Mouse (Mus musculus) kidney, adult 9 months (tissue): Measurements from ENCODE around the gene Rab43.

Experiments
- DNase-seq: peaks from one replicate; pipeline ENCODE4 v3.0.0; 2022

Rab43 gene

DNA sequence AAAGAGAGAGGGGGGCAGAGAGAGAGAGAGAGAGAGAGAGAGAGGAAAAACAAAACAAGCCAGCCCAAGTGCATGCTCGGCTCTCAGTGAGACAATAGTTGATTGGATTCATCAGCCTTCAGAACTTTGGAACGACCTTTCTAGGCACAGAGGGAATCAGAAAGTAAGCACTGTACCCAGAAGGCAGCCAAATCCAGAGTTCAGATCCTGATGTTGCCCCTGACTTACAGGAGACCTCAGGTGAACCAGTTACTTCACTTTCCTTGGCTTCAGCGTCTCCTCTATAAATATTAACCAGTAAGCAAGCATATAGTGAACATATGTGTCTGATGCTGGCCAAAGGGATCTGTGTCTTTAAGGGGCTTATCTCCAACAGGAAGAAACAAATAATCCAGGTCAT is 3.4 kb downstream of the Rab43 start:
- peak; percentile 67 for DNase-seq

DNA sequence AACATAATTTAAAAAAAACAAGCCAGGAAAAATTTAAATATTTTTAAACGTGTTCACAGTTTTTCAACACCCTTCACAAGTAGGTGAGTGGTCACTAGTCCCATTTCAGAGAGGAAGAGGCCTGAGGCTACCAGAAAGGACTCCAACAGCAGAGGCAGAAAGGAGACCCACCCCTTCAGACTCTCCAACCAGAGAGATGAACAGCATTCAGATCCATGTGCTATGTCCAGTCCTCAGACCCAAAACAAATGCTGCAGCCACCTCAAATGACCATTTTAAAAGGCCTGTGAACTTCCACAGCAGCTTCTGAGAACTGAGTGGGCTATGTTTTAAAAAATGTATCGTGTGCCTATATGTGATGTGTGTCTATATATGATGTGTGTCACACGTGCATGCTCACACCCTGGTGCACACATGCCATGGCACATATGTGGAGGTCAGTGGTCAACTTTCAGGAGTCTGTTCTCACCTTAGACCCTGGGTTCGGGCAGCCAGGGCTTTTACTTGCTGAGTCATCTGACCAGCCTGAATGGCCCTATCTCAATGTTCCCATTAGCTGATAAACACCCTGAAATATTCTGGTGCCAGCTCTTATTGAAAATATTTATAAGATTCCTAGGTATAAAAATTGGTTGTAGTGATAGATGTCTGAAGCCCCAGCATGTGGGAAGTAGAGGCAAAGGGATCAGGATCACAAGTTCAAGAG is 4.1 kb downstream of the Rab43 start:
- DNase-seq = no peak

DNA sequence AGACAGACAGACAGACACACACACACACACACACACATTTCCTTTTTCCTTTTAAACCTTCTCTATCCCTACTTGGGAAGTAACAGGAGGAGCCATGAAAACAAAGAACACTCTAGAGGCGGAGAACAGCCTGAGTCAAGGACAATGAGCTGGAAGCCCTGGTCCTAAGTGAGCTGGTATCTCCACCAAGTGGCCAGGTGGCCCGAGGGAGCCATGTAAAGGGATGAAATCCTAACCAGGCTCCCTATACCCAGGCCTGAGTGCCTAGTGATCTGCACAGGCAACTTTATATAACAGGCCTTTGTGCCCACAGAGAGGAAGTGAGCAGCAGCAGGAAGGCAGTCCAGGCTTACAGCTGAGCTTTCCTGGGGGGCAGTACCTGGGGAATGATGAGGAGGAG is 5.1 kb downstream of the Rab43 start:
- DNase-seq = no peak

DNA sequence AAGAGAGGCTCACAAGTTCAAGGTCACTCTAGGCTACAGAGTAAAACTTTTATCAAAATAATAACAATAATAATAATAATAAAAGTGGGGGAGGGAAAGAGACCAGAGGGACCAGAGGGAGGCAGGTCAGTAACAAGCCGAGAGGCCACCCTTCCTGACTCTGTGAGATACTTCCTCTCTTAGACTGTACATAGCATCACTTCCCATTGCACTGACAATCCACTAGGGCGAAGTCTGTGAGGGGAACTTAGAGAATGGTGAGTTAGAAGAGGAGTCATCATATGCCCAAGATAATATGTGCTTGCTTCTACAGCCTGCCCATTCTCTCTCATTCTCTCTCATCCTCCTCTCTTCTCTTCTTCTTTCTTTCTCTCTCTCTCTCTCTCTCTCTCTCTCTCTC is 5.9 kb downstream of the Rab43 start:
- no peak for DNase-seq

- no peak for DNase-seq
Observed at GRCm38 (mm10) chr6:87805448-87805847, 6.5 kb downstream of the Rab43 start.

GRCm38 (mm10) chr6:87804886-87805285 is 7.1 kb downstream of the Rab43 start:
- no peak for DNase-seq

DNA sequence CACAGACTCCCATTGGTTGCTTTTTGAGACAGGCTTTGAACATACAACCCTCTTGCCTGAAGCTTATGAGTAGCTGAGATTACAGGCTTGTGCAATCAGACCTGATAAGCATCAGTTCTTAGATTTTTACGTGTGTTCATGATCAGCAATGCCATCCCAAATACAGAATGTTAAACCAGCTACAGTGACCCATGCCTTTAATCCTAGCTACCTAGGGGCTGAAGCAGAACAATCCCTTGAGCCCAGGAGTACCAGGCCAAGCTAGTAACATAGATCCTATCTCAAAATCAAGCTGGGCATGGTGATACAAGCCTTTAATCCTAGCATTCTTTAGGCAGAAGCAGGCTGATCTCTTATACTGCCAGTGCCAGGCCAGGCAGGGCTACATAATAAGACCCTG is 7.9 kb downstream of the Rab43 start:
- DNase-seq = no peak

GRCm38 (mm10) chr6:87802462-87802861 is 9.5 kb downstream of the Rab43 start:
- no peak for DNase-seq

GRCm38 (mm10) chr6:87799576-87799975 is 12.4 kb downstream of the Rab43 start:
- no peak for DNase-seq

DNA sequence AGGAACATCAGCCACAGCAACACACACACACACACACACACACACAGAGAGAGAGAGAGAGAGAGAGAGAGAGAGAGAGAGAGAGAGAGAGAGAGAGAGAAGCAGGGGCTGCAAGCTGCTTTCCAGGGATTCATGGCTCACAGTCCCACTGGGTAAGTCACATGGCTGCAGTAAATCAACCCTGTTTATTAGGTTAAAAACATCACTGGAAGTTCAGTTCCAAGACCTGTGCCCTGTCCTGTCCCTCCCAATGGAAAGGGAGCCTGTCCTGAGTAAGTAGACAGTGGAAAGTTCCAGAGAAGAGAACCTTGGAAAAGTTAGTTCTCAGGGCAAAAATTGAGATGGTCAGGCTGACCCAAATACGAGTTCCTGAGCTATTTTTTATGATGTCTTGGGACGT is 14.6 kb downstream of the Rab43 start:
- no peak for DNase-seq

GRCm38 (mm10) chr6:87796251-87796880 is 15.6 kb downstream of the Rab43 start:
- DNase-seq = no peak

GRCm38 (mm10) chr6:87795385-87796150 is 16.4 kb downstream of the Rab43 start:
- no peak for DNase-seq

GRCm38 (mm10) chr6:87793821-87794510 is 18.0 kb downstream of the Rab43 start:
- DNase-seq = no peak

DNA sequence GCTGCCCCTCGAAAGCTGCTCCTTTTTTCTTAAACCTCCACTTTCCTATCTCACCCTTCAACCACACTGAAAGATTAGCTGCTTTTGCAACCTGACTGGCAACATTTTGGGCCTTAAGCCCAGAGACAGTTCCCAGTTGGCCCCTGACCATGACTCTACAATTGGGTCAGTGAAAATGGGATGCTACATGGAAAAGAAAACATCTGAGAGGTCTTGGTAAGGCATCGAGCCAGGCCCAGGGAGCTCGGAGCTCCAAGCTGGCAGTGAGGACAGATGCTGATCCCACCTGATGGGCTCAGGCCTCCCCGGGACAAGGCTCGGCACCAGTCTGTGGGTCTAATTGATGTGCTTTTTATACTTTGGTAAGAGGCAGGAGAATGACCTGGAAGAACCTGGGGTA is 20.1 kb downstream of the Rab43 start:
- no peak for DNase-seq

- DNase-seq = peak; percentile 35
Observed at GRCm38 (mm10) chr6:87790779-87791480, 21.0 kb downstream of the Rab43 start.

GRCm38 (mm10) chr6:87789791-87790190 is 22.2 kb downstream of the Rab43 start:
- DNase-seq = no peak

- DNase-seq = peak; percentile 62
Observed at GRCm38 (mm10) chr6:87788896-87789587, 22.9 kb downstream of the Rab43 start.

DNA sequence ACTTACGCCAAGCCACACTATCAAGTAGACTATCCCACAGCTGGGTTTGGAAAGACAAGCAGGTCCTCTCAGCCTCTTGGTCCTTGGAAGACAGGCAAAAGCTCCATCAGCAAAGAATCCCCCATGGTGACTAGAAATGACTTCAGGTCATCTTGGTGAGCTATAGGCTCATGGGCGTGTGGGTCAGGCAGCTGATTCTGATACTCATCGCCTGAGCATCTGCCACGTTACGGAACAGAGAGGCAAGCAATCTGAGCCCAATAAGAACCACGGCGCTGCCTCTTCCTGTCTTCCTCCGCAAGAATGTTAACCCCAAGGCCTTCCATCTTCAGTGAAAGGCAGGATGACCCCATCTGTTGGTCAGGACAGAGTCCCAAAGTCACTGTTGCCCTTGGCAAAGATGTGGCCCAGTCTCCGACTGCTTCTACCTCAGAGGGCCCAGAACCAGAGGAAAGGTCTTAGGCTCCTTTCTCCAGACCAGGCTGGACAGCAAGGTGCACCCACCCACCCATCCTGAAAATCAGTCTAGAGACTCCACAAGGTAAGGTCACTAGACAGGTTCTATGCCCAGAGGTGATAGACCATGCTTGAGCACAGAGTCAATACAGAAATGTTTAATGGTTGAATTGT is 23.6 kb downstream of the Rab43 start:
- no peak for DNase-seq

GRCm38 (mm10) chr6:87787108-87787890 is 24.7 kb downstream of the Rab43 start:
- DNase-seq = no peak

- DNase-seq = no peak
Observed at GRCm38 (mm10) chr6:87786621-87787020, 25.3 kb downstream of the Rab43 start.

DNA sequence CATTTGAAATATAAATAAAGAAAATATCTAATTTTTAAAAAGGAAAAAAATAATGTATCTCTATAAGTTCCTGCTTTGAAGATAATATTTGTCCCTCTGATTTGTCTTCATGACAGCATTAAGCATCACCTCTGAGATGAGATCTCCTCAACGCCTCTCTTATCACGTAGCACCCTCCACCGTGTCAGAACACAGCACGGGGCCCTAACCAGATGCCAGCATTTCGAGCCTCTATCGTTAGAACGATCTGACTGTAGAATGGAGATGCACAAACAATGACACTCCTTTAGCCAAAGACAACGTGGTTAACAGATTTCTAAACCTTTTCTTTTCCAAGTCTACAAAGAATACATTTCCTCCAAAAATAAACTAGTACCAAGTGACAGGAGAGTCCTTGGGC is 27.9 kb downstream of the Rab43 start:
- DNase-seq = no peak
